Mouse (Mus musculus): ENCODE results near the gene Brk1. TPM values are rescaled to one million over a fixed set of nuclear protein-coding genes. Genes with fewer than 3 reads are reported as not detected.
A peak's percentile ranks its signal among the peaks of the same experiment; 100 is the strongest.

Gene Brk1
- polyA plus RNA-seq, 1 experiment, result 200 TPM

DNA sequence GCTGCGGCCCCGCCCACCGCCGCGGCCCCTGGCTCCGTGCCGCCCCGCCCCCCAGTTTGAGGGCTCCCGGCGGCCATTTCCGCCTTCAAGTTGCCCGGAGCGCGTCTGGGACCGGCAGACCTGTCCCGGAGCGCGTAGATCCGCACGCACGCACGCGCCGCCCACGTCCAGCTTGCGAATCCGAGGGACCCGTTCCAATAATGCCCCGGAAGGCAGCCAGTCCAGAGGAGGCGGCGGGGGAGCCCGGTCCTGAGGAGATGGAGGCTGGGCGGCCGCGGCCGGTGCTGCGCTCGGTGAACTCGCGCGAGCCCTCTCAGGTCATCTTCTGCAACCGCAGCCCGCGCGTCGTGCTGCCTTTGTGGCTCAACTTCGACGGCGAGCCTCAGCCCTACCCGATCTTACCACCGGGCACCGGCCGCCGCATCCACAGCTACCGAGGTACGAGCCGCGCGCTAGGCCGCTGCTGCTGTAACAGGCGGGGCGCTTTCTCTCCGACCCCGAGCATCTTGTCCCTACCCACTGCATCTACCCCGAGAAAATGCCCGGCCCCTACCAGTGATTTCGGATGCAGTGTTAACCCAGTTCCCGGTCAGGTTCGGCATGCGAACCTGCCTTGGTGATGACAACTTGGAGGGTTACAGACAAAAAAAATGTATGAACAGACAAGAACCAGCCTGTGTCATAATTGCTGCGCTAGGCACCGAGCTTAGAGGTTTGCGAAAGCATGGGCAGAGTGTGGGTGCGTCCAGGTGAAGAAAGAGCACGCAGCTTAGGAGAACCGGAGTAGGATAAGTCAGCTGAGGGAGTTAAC, 19.6 kb downstream of the Brk1 start, which contains the start of gene Vhl:
Gene Vhl, plus strand, starts transcription at position 19 of the 811 bp plus-strand sequence.
- H3K27me3 ChIP-seq (ENCODE audit: control insufficient read depth, insufficient read depth, insufficient read length), result no peaks in the 10 kb centered on the region
- H3K36me3 ChIP-seq (ENCODE audit: control insufficient read depth, insufficient read depth), result peaks cover 13% of the 10 kb centered on the region
- peak within 1 kb of the TSS; percentile 82 for H3ac ChIP-seq (ENCODE audit: control insufficient read depth, insufficient read length, low read depth)
- H3K4me3 ChIP-seq (ENCODE audit: insufficient read depth, poor library complexity, severe bottlenecking), result peak within 1 kb of the TSS; percentile 55
- TF ChIP-seq USF1 (IDR thresholded peaks at IDR 0.05; ENCODE audit: low read depth) (no peak), MAX (IDR thresholded peaks at IDR 0.05) (no peak), CTCF (IDR thresholded peaks at IDR 0.05; ENCODE audit: control insufficient read depth, insufficient read depth, insufficient read length) (no peak), CEBPB (IDR thresholded peaks at IDR 0.05; ENCODE audit: low read depth) (no peak), MYOG (IDR thresholded peaks at IDR 0.05; ENCODE audit: control insufficient read depth, extremely low read depth, insufficient read length) (no peak), FOSL1 (IDR thresholded peaks at IDR 0.05; ENCODE audit: insufficient read depth, low read length, poor library complexity, severe bottlenecking) (no peak), MYOD1 (IDR thresholded peaks at IDR 0.05; ENCODE audit: control insufficient read depth, insufficient read length, low read depth) (no peak)
- H3K79me2 ChIP-seq (ENCODE audit: control insufficient read depth, insufficient read depth), result peaks cover 39% of the 10 kb centered on the region
- peaks cover 21% of the 10 kb centered on the region for H3K79me3 ChIP-seq (ENCODE audit: low read depth)

DNA sequence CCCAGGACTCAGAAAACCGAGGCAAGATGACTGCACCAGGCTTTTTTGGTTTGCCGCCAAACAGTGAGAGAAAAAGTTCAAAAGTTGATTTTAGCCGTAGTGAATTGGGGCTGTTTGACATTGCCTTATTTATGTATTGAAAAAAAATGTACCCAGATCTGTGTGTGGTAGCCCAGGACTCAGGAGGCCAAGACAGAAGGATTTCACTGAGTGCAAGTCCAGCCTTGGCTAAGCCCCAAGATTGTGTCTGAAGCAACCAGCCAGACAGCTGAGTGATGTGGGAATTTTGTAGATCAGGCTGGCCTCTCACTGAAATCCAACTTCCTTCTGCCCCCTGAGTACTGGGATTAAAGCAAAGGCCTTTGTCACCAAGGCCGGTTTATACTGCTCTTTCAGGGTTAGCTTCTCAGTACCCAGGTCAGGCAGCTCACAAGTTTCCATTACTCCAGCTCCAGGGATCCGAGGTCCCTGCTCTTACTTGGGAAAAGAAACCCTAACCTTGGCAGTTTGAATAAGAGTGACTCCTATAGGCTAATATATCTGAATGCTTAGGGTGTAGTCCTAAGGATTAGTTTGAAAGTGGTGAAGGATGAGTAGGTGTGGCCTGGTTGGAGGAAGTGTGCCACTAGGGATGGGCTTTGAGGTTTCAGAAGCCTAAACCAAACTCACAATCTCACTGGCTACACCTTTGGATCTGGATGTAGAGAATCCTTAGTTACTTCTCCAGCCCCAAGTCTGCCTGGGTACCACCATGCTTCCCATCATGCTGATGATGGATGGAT, 20.6 kb downstream of the Brk1 start:
- H3K27me3 ChIP-seq (ENCODE audit: control insufficient read depth, insufficient read depth, insufficient read length), result no peaks in the 10 kb centered on the region
- peaks cover 23% of the 10 kb centered on the region for H3K36me3 ChIP-seq (ENCODE audit: control insufficient read depth, insufficient read depth)
- H3K4me3 ChIP-seq (ENCODE audit: insufficient read depth, poor library complexity, severe bottlenecking), result peak overlapping the region; percentile 55
- TF ChIP-seq USF1 (IDR thresholded peaks at IDR 0.05; ENCODE audit: low read depth) (no peak), CTCF (IDR thresholded peaks at IDR 0.05; ENCODE audit: control insufficient read depth, insufficient read depth, insufficient read length) (no peak), FOSL1 (IDR thresholded peaks at IDR 0.05; ENCODE audit: insufficient read depth, low read length, poor library complexity, severe bottlenecking) (no peak), MYOD1 (IDR thresholded peaks at IDR 0.05; ENCODE audit: control insufficient read depth, insufficient read length, low read depth) (no peak), CEBPB (IDR thresholded peaks at IDR 0.05; ENCODE audit: low read depth) (no peak), MAX (IDR thresholded peaks at IDR 0.05) (no peak), MYOG (IDR thresholded peaks at IDR 0.05; ENCODE audit: control insufficient read depth, extremely low read depth, insufficient read length) (no peak)
- H3ac ChIP-seq (ENCODE audit: control insufficient read depth, insufficient read length, low read depth), result no peak overlapping the region
- peaks cover 39% of the 10 kb centered on the region for H3K79me2 ChIP-seq (ENCODE audit: control insufficient read depth, insufficient read depth)
- peaks cover 21% of the 10 kb centered on the region for H3K79me3 ChIP-seq (ENCODE audit: low read depth)

DNA sequence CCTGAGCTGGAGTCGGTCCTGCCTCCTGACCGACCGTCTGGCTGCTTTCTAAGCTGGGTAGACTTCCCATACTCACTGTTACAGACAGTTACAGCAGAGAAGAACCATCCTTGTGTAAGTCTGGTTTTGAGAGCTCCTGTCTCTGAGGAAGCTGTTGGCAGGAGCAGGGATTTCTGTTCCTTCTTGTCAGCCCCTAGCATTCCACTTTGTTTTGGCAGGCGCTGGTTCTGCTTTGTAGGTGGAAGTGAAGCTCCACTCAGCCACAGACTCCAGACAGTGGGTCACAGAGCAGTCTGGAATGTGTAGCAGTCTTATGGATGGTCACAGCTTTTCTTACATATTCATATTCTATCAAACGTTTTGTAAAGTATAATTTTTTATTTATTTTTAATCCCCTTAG, 25.8 kb downstream of the Brk1 start:
- TF ChIP-seq MAX (IDR thresholded peaks at IDR 0.05) (no peak), MYOD1 (IDR thresholded peaks at IDR 0.05; ENCODE audit: control insufficient read depth, insufficient read length, low read depth) (no peak), FOSL1 (IDR thresholded peaks at IDR 0.05; ENCODE audit: insufficient read depth, low read length, poor library complexity, severe bottlenecking) (no peak), USF1 (IDR thresholded peaks at IDR 0.05; ENCODE audit: low read depth) (no peak), CTCF (IDR thresholded peaks at IDR 0.05; ENCODE audit: control insufficient read depth, insufficient read depth, insufficient read length) (no peak), MYOG (IDR thresholded peaks at IDR 0.05; ENCODE audit: control insufficient read depth, extremely low read depth, insufficient read length) (no peak), CEBPB (IDR thresholded peaks at IDR 0.05; ENCODE audit: low read depth) (no peak)
- Histone ChIP-seq H3ac (ENCODE audit: control insufficient read depth, insufficient read length, low read depth) (no peak overlapping the region), H3K79me2 (ENCODE audit: control insufficient read depth, insufficient read depth) (peaks cover 27% of the 10 kb centered on the region), H3K4me3 (ENCODE audit: insufficient read depth, poor library complexity, severe bottlenecking) (no peak overlapping the region), H3K36me3 (ENCODE audit: control insufficient read depth, insufficient read depth) (peaks cover 46% of the 10 kb centered on the region), H3K27me3 (ENCODE audit: control insufficient read depth, insufficient read depth, insufficient read length) (no peaks in the 10 kb centered on the region), H3K79me3 (ENCODE audit: low read depth) (peaks cover 12% of the 10 kb centered on the region)

DNA sequence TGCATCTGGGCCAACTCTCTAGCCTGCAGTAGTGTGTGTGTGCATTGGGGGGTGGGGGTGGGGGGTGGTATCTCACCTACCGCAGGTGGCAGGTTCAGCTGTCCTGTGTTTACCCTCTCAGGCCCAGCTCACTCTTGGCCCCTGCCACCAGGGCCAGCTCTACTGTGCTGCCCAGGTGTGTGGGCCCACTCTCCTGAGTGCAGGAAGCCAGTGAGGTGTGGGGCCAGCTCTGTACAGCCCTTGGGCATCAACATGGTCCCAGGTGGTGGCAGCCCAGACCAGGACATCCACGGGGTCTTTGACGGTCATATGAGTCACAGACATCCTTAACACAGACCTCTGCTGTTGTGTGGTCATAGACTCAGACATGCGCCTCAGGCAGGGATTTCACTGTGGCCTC, 28.3 kb downstream of the Brk1 start:
- H3K79me2 ChIP-seq (ENCODE audit: control insufficient read depth, insufficient read depth), result peaks cover 1% of the 10 kb centered on the region
- TF ChIP-seq MYOD1 (IDR thresholded peaks at IDR 0.05; ENCODE audit: control insufficient read depth, insufficient read length, low read depth) (no peak), MYOG (IDR thresholded peaks at IDR 0.05; ENCODE audit: control insufficient read depth, extremely low read depth, insufficient read length) (no peak), USF1 (IDR thresholded peaks at IDR 0.05; ENCODE audit: low read depth) (no peak), FOSL1 (IDR thresholded peaks at IDR 0.05; ENCODE audit: insufficient read depth, low read length, poor library complexity, severe bottlenecking) (no peak), CEBPB (IDR thresholded peaks at IDR 0.05; ENCODE audit: low read depth) (no peak), CTCF (IDR thresholded peaks at IDR 0.05; ENCODE audit: control insufficient read depth, insufficient read depth, insufficient read length) (no peak), MAX (IDR thresholded peaks at IDR 0.05) (no peak)
- no peaks in the 10 kb centered on the region for H3K27me3 ChIP-seq (ENCODE audit: control insufficient read depth, insufficient read depth, insufficient read length)
- no peaks in the 10 kb centered on the region for H3K79me3 ChIP-seq (ENCODE audit: low read depth)
- H3ac ChIP-seq (ENCODE audit: control insufficient read depth, insufficient read length, low read depth), result no peak overlapping the region
- H3K36me3 ChIP-seq (ENCODE audit: control insufficient read depth, insufficient read depth), result peaks cover 42% of the 10 kb centered on the region
- no peak overlapping the region for H3K4me3 ChIP-seq (ENCODE audit: insufficient read depth, poor library complexity, severe bottlenecking)

DNA sequence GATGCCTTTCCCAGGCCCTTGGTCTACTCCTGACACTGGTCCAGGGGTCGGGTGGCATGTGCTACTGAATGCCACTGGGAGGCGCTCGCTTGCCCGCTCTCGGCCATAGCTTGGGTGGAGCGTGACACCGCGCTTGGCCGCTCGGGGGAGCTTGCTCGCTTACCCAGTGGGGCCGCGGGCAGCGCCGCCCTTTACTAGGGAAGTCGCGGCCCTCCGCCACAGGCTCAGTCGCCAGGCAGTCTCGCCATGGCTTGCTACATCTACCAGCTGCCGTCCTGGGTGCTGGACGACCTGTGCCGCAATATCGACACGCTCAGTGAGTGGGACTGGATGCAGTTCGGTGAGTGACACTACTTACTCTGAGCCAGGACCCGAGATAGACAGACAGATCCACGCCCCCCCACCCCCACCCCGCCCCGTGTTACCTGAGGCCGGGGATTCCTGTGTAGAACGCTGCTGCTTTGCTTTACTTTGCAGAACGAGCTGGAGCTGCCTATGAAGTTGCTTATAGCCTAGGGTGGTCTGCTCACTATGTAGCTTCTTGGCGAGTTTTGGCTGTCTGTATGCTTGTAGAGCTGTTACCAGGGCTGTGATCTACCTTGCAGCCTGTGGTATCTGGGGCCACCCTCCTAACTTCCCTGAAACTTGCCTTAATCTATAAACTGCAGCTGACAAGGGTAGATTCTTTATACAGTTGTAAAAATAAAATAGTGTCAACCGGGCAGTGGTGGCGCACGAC, 33.9 kb downstream of the Brk1 start, which contains the start of gene Irak2:
Gene Irak2, plus strand, starts transcription at position 166 of the 739 bp plus-strand sequence.
- H3K79me3 ChIP-seq (ENCODE audit: low read depth), result no peaks in the 10 kb centered on the region
- no peaks in the 10 kb centered on the region for H3K36me3 ChIP-seq (ENCODE audit: control insufficient read depth, insufficient read depth)
- no peaks in the 10 kb centered on the region for H3K79me2 ChIP-seq (ENCODE audit: control insufficient read depth, insufficient read depth)
- H3K27me3 ChIP-seq (ENCODE audit: control insufficient read depth, insufficient read depth, insufficient read length), result no peaks in the 10 kb centered on the region
- peak within 1 kb of the TSS; percentile 77 for H3ac ChIP-seq (ENCODE audit: control insufficient read depth, insufficient read length, low read depth)
- no peak for TF ChIP-seq FOSL1 (IDR thresholded peaks at IDR 0.05; ENCODE audit: insufficient read depth, low read length, poor library complexity, severe bottlenecking)
- peak; percentile 99 for TF ChIP-seq CTCF (IDR thresholded peaks at IDR 0.05; ENCODE audit: control insufficient read depth, insufficient read depth, insufficient read length)
- peak; percentile 94 for TF ChIP-seq MAX (IDR thresholded peaks at IDR 0.05)
- peak within 1 kb of the TSS; percentile 29 for H3K4me3 ChIP-seq (ENCODE audit: insufficient read depth, poor library complexity, severe bottlenecking)
